Mouse (Mus musculus) CH12.LX (cell line): Measurements from ENCODE around the gene Grk5. TPM values are rescaled to one million over a fixed set of nuclear protein-coding genes. Genes with fewer than 3 reads are reported as not detected.

Experiments used
- DNase-seq: peaks from one replicate; pipeline ENCODE4 v3.0.0-alpha.2; 2013; ENCODE audit errors: extremely low read depth
- H3K27ac ChIP-seq: 2 replicates; pipeline ENCODE4 v1.5.1; 2012; ENCODE audit warnings: low read depth, mild to moderate bottlenecking, control low read depth, moderate library complexity; ENCODE audit not compliant: insufficient read depth
- H3K27me3 ChIP-seq: replicated peaks from 2 replicates; pipeline ENCODE3; 2012; ENCODE audit warnings: inconsistent platforms
- H3K36me3 ChIP-seq, 2 experiments: replicated peaks in 1 of 2; 2 replicates each; pipeline versions ENCODE3 to v1.6.1; 2012; ENCODE audit warnings: inconsistent platforms in 1 of 2, low read length in 1 of 2, mild to moderate bottlenecking in 1 of 2, mixed read lengths in 1 of 2, moderate library complexity in 1 of 2; ENCODE audit not compliant: control insufficient read depth in 1 of 2, insufficient read depth in 1 of 2
- H3K4me1 ChIP-seq, 2 experiments: 2 replicates each; pipeline ENCODE4 v1.6.1; 2012; ENCODE audit warnings: inconsistent platforms in 1 of 2, moderate library complexity in 1 of 2; ENCODE audit not compliant: insufficient read depth in 2 of 2, control insufficient read depth in 1 of 2
- H3K4me2 ChIP-seq: 2 replicates; pipeline ENCODE4 v1.6.1; 2012; ENCODE audit warnings: low read depth, mild to moderate bottlenecking, control low read depth; ENCODE audit not compliant: poor library complexity, insufficient read depth, severe bottlenecking
- H3K4me3 ChIP-seq, 3 experiments: fragments of 150-350 bp in 1 of 3; sonication (generic) in 1 of 3; replicated peaks in 1 of 3; 2 replicates each; pipeline versions ENCODE3 to v1.5.1; 2011 to 2012; ENCODE audit warnings: low read depth in 2 of 3, low read length in 2 of 3, mild to moderate bottlenecking in 2 of 3, moderate library complexity in 2 of 3, control low read depth in 1 of 3, improper control_type of control experiment in 1 of 3, inconsistent platforms in 1 of 3, mixed read lengths in 1 of 3; ENCODE audit not compliant: poor library complexity in 1 of 3
- H3K79me2 ChIP-seq: replicated peaks from 2 replicates; pipeline ENCODE4 v1.6.1; 2012; ENCODE audit warnings: mild to moderate bottlenecking, moderate library complexity; ENCODE audit not compliant: control insufficient read depth, poor library complexity, insufficient read depth, severe bottlenecking; ENCODE audit errors: extremely low read depth
- H3K9ac ChIP-seq: 2 replicates; pipeline ENCODE4 v1.6.1; 2012; ENCODE audit warnings: low read depth, mild to moderate bottlenecking, control low read depth, moderate library complexity; ENCODE audit not compliant: insufficient read depth
- H3K9me3 ChIP-seq: replicated peaks from 2 replicates; pipeline ENCODE3; 2012; ENCODE audit warnings: low read length, inconsistent platforms, mixed read lengths
- BHLHE40 ChIP-seq: IDR thresholded peaks from 2 replicates; pipeline ENCODE4 v1.6.1; 2011; ENCODE audit warnings: mild to moderate bottlenecking, low read depth, low read length, improper control_type of control experiment
- CHD2 ChIP-seq: IDR thresholded peaks from 2 replicates; pipeline ENCODE4 v1.6.1; 2011; ENCODE audit warnings: low read length, improper control_type of control experiment
- EP300 ChIP-seq: IDR thresholded peaks from 2 replicates; pipeline ENCODE4 v1.6.1; 2011; ENCODE audit warnings: low read length, improper control_type of control experiment
- ETS1 ChIP-seq: conservative IDR thresholded peaks from 2 replicates; pipeline ENCODE4 v1.6.1; 2012; ENCODE audit warnings: low read depth, mild to moderate bottlenecking, inconsistent platforms, low read length, improper control_type of control experiment, moderate library complexity
- GABPA ChIP-seq: IDR thresholded peaks from 2 replicates; pipeline ENCODE4 v1.6.1; 2012; ENCODE audit warnings: low read depth, low read length, improper control_type of control experiment, inconsistent platforms; ENCODE audit not compliant: insufficient replicate concordance
- IRF4 ChIP-seq: IDR thresholded peaks from 2 replicates; pipeline ENCODE4 v1.6.1; 2014; ENCODE audit warnings: low read depth, mild to moderate bottlenecking, inconsistent platforms, low read length, improper control_type of control experiment
- JUN ChIP-seq: IDR thresholded peaks from 2 replicates; pipeline ENCODE4 v1.6.1; 2011; ENCODE audit warnings: low read depth, mild to moderate bottlenecking, low read length, improper control_type of control experiment, moderate library complexity; ENCODE audit not compliant: insufficient read depth
- JUND ChIP-seq: conservative IDR thresholded peaks from 2 replicates; pipeline ENCODE4 v1.6.1; 2011; ENCODE audit warnings: low read depth, low read length, improper control_type of control experiment
- KAT2A ChIP-seq: IDR thresholded peaks from 2 replicates; pipeline ENCODE4 v1.6.1; 2012; ENCODE audit warnings: low read length, improper control_type of control experiment, inconsistent platforms; ENCODE audit not compliant: insufficient replicate concordance
- MEF2A ChIP-seq: IDR thresholded peaks from 2 replicates; pipeline ENCODE4 v1.6.1; 2014; ENCODE audit warnings: low read depth, mild to moderate bottlenecking, inconsistent platforms, low read length, improper control_type of control experiment, borderline replicate concordance
- MXI1 ChIP-seq: IDR thresholded peaks from 2 replicates; pipeline ENCODE4 v1.6.1; 2011; ENCODE audit warnings: mild to moderate bottlenecking, low read depth, low read length, improper control_type of control experiment
- MYC ChIP-seq: IDR thresholded peaks from 2 replicates; pipeline ENCODE4 v1.6.1; 2011; ENCODE audit warnings: low read depth, mild to moderate bottlenecking, improper control_type of control experiment, low read length
- NELFE ChIP-seq: IDR thresholded peaks from 2 replicates; pipeline ENCODE4 v1.6.1; 2011; ENCODE audit warnings: low read depth, low read length, improper control_type of control experiment
- POLR2A ChIP-seq: IDR thresholded peaks from 2 replicates; pipeline ENCODE4 v1.6.1; 2011; ENCODE audit warnings: low read depth, mild to moderate bottlenecking, improper control_type of control experiment, low read length
- POLR2AphosphoS2 ChIP-seq: IDR thresholded peaks from 2 replicates; pipeline ENCODE4 v1.6.1; 2011; ENCODE audit warnings: low read depth, low read length, improper control_type of control experiment
- RCOR1 ChIP-seq: conservative IDR thresholded peaks from 2 replicates; pipeline ENCODE4 v1.6.1; 2012; ENCODE audit warnings: low read depth, mild to moderate bottlenecking, inconsistent platforms, low read length, improper control_type of control experiment
- SIN3A ChIP-seq: IDR thresholded peaks from 2 replicates; pipeline ENCODE4 v1.6.1; 2012; ENCODE audit warnings: low read length, improper control_type of control experiment, inconsistent platforms
- SMC3 ChIP-seq: IDR thresholded peaks from 2 replicates; pipeline ENCODE4 v1.6.1; 2011; ENCODE audit warnings: low read depth, low read length, improper control_type of control experiment
- TCF12 ChIP-seq: IDR thresholded peaks from 2 replicates; pipeline ENCODE4 v1.6.1; 2014; ENCODE audit warnings: low read depth, mild to moderate bottlenecking, inconsistent platforms, low read length, improper control_type of control experiment
- USF1 ChIP-seq: IDR thresholded peaks from 2 replicates; pipeline ENCODE4 v1.6.1; 2014; ENCODE audit warnings: low read depth, mild to moderate bottlenecking, inconsistent platforms, low read length, improper control_type of control experiment
- ZMIZ1 ChIP-seq: IDR thresholded peaks from 2 replicates; pipeline ENCODE4 v1.6.1; 2012; ENCODE audit warnings: low read depth, mild to moderate bottlenecking, inconsistent platforms, low read length, improper control_type of control experiment
- ZNF384 ChIP-seq: IDR thresholded peaks from 2 replicates; pipeline ENCODE4 v1.6.1; 2012; ENCODE audit warnings: low read depth, low read length, improper control_type of control experiment, inconsistent platforms
- dilution Hi-C: fragments of 300-500 bp; cut with MboI; formaldehyde crosslinking; loops from 2 replicates; pipeline ENCODE4 v1.14.3; 2020; ENCODE audit warnings: low sequenced_read_pairs; ENCODE audit not compliant: extremely low pct_unique_long_range_greater_than_20kb, extremely low pct_ligation_motif_present
- in situ Hi-C: fragments of 300-500 bp; cut with MboI; formaldehyde crosslinking; loops from 3 replicates; pipeline ENCODE4 v1.14.3; 2019; ENCODE audit warnings: low sequenced_read_pairs, low pct_ligation_motif_present, low pct_unique_long_range_greater_than_20kb, mixed read lengths
- polyA plus RNA-seq: library from polyadenylated mRNA; unstranded; fragments of >175 nt; gene quantifications from 2 replicates; pipeline ENCODE4 v1.2.1, GENCODE M21; 2012; ENCODE audit warnings: low read depth; ENCODE audit not compliant: insufficient read length
- total RNA-seq, 2 experiments: library from RNA; depleted of rRNA; stranded (reverse); fragments of 300-350 nt in 1 of 2; fragments of >200 nt in 1 of 2; gene quantifications; 2 replicates each; pipeline ENCODE4 v1.2.3; 2012 to 2014

Grk5 gene
- total and polyA plus RNA-seq, 3 experiments, result 5.7 to 11.5 (median 7.6) TPM

GRCm38 (mm10) chr19:61056783-61057410, 167.3 kb downstream of the Grk5 start:
- TF ChIP-seq BHLHE40 (peak; percentile 52), EP300 (peak; percentile 89), POLR2A (no peak), ZNF384 (peak; percentile 87), JUND (0 out of 2 replicates have a peak, but pooled peaks have one; percentile 4), SIN3A (0 out of 2 replicates have a peak, but pooled peaks have one; percentile 35), ETS1 (peak; percentile 80), CHD2 (no peak), GABPA (no peak), MYC (no peak), USF1 (no peak), KAT2A (0 out of 2 replicates have a peak, but pooled peaks have one; percentile 42), JUN (no peak; the same call in 1 of the 2 replicates), MXI1 (no peak), RCOR1 (peak; percentile 74; the same call in 1 of the 2 replicates), MEF2A (peak; percentile 91), IRF4 (peak; percentile 94), TCF12 (peak; percentile 40; the same call in 1 of the 2 replicates), SMC3 (no peak)
- dilution Hi-C loops (no loop called here), in situ Hi-C loops (no loop called here)
- Histone ChIP-seq H3K79me2 (0 out of 2 replicates have a peak, but pooled peaks cover 2% of the 10 kb centered on the region), H3K9ac (no peak overlapping the region), H3K36me3 (peaks cover 2 to 21% of the 10 kb centered on the region in 2 experiments), H3K4me3 (no peak overlapping the region), H3K4me2 (peak overlapping the region; percentile 77), H3K4me1 (peaks cover 13 to 62% of the 10 kb centered on the region in 2 experiments; a peak in 3 of 4 replicates), H3K9me3 (peaks cover 10% of the 10 kb centered on the region), H3K27me3 (no peaks in the 10 kb centered on the region), H3K27ac (peak overlapping the region; percentile 37; the same call in 1 of the 2 replicates)
- peak; percentile 81 for DNase-seq

DNA sequence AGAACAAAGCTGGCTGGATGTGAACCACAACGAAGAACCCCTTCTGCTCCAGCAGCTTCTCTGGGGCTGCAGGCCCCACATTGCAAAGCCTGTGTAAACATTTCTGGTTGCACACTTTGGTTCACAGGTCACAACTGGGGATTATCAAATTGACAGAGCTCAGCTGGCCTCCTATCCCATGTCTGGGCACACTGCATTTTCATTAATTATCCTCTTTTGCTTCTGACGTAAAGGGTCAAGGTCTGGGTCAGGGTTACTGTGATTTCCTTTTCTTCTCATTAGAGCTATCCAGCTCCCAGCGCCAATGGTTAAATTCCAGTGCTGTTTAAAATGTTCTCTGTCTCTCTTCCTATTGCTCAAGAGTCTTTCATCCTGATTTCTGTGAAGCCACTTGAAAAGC, 168.0 kb downstream of the Grk5 start:
- Histone ChIP-seq H3K4me1 (peaks cover 13 to 55% of the 10 kb centered on the region in 2 experiments; a peak in 3 of 4 replicates), H3K27ac (no peak overlapping the region), H3K4me2 (no peak overlapping the region), H3K79me2 (0 out of 2 replicates have a peak, but pooled peaks cover 2% of the 10 kb centered on the region), H3K9ac (no peak overlapping the region), H3K4me3 (no peak overlapping the region), H3K36me3 (peaks cover 2 to 24% of the 10 kb centered on the region in 2 experiments), H3K9me3 (peaks cover 10% of the 10 kb centered on the region), H3K27me3 (no peaks in the 10 kb centered on the region)
- TF ChIP-seq ZMIZ1 (no peak), USF1 (no peak), ETS1 (peak; percentile 33; the same call in 1 of the 2 replicates), BHLHE40 (peak; percentile 45; the same call in 1 of the 2 replicates), POLR2AphosphoS2 (no peak), NELFE (no peak), TCF12 (0 out of 2 replicates have a peak, but pooled peaks have one; percentile 3), POLR2A (no peak)
- DNase-seq, result no peak
- in situ Hi-C loops, result no loop called here
- dilution Hi-C loops, result no loop called here
